Mouse (Mus musculus): ENCODE results near the gene Ube2i.

The Ube2i gene

DNA sequence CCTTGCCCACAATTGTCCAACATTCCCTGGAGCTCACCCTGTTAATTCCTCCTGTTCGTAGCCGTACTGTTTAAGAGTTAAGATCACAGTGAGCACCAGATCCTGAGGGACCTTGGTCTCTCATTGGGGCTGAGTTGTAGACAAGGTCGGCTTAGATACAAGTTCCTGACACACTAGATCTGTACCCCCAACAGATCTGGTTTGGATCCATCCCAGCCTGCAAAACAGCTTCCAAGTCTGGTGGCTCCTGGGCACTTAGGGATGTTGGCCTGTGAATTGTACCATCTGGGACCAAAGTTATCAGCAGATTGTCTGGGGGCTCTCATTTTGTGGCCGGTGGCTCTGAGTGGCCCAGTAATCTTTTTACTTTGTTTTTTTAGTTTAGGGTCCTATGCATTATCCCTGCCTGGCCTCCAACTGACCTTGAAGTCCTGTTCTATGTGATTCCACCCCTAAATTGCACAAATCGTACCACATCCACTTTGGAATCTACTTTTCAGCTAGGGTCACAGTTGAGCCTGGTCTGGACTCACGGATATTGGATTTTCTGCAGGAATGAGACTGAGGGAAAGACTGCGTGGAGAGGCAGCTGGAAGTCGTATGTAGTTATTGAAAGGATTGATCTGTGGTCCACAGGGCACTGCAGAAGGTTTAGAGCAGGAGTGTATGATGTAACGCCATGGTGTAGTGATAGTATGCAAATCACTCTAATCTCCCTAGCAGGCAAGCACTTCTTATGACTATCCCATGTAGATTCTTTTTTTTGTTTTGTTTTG is at the start of gene Ube2i:
Gene Ube2i, minus strand, starts transcription at position 52 of the 776 bp plus-strand sequence.
- DNase-seq, result no peak

DNA sequence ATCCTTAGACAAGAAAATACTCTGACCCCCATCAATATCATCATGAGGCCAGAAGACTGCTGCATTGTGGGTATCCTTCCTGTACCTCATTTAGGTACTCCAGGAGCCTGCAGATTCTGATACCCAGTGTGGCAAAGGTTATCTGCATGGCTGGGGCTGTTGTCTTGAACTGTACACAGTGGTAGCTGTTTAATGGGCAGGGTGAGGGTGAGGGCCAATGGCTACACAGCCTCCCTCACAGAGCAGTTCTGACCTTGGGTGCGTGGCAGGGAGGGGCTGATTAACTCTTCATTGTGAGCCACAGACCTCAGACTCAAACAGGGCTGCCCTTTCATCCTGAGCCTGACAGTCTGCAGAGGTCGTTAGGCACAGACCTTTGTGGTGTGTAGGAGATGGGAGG is 48.5 kb upstream of the Ube2i start:
- DNase-seq, result no peak

DNA sequence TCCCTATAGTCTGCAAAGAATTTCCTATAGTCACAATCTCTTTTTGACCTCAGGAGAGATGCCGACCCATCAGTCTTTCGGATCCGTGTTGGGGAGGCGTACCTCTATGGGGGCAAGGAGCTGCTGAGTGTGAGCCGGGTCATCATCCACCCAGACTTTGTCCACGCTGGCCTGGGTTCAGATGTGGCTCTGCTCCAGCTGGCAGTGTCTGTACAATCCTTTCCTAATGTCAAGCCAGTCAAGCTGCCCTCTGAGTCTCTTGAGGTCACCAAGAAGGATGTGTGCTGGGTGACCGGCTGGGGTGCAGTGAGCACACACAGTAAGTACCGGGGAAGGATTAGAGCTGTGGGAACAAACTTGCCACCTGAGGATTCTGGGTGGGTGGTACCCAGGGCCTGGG is 46.4 kb upstream of the Ube2i start:
- DNase-seq, result no peak

DNA sequence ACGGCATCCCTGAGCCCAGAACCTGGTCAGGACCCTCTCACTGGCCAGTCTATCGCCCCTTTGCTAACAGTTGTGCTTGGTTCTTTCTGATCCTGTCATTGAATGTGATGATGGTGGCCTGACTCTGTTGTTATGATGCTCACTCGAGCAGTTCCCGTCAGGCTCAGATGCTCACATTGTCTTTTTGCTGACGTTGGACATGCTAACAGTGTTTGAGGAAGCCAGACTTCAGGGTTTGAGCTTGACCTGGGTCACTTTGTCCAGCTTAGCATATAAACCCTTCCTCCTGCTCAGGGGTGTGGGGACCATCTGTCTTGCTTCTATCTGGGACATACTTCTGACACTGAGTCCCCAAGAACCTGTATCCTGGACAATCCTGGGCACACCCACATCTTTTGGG is 43.9 kb upstream of the Ube2i start, which contains the start of gene Prss29:
Gene Prss29, plus strand, starts transcription at position 301 of the 400 bp plus-strand sequence.
- no peak for DNase-seq

- DNase-seq, result no peak
Measured at GRCm38 (mm10) chr17:25308346-25308745, 33.9 kb upstream of the Ube2i start, which contains the start of gene Prss28. Prss28 (plus strand) TSS chr17:25308646.

DNA sequence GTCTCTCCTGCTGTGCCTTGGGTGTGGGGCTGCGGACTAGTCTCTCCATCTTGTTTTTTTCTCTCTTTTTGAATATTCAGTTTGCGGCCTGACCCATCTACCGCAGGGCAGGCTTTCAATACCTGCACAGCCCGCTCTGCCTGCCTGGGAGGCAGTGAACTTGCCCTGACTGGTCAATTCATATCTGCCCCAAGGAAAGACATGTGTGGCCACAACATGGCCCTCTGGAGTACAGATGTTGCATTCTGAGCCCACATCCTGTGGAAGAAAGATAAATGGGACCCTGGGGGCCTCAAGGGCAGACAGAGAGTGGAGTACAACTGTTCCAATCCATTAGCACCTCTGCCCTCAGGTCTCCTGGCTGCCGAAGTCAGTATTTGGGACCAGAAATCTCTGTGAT is 23.7 kb upstream of the Ube2i start, which contains the start of gene Prss34:
Gene Prss34, plus strand, starts transcription at position 301 of the 400 bp plus-strand sequence.
- no peak for DNase-seq

- DNase-seq, result no peak
Measured at GRCm38 (mm10) chr17:25294111-25294510, 19.7 kb upstream of the Ube2i start.

DNA sequence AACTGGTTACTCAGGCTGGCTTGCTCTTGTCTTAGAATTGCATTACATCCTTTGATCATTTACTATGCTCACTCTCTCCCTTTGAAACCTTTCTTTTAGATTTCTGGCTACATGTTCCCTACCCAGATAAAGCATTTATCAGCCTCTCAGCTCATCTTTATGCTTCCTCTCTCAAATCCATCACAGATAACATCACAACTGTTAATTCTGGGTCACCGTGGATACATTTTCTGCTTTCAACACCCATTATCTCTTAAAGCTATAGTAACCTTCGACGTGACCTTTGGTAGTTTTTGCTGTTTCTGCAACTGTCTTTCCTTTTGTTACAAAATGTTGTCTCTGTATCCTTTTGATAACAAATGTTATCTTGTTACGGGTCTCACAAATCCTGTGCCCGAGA is 19.1 kb upstream of the Ube2i start:
- DNase-seq, result no peak

DNA sequence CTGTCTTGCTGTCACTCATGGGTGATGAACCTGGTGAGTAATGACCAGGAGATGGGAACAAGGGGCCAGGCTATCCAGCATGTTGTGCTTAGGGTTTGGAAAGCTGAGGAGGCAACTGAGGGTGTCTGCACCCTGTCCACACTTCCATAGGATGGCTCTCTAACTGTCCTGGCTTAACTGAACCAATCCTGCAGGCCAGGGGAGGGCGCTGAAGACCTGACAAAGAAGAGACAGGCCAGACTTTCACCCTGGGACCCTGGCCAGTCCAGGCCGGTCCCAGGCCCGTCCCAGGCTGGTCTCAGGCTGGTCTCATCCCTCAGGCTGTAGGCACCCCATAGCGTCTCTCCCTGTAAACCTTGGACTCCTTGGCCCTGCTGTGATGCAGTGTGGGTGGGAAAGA is 16.0 kb upstream of the Ube2i start:
- no peak for DNase-seq

DNA sequence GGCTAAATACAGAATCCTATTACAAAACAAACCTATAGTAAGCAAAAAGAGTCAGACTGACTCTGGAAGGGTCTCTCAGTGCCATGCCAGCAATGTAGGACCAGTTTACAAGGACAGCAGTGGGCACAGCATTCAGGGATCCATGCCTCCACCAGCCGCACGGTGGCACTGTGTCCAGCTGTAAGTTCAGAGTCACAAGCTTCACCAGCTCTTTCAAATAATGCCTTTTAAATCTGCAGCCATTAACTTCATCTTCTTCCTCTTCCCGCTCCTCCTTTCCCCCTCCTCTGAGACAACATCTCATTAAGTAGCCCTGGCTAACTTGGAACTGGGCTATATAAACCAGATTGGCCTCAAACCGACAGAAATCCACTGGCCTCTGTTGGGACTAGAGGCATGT is 14.4 kb upstream of the Ube2i start:
- DNase-seq, result no peak

DNA sequence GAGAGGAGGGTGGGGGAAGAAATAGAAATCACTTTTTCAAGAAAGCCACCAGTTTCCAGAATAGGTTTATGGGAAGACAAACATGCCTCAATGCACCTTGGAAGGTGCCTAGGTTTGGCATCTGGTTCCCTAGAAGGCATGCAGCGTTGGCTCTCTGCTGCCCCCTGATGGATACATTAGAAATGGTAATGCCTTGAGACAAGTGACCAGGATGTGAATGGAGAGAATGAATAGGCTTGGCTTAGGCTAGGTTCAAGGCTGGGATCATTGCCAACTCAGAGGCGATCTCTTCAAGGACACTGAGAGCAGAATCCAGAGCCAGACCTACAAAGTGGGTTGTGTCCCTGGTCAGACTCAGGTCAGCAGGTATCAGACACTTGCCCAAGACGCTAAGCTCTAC is 10.6 kb upstream of the Ube2i start:
- DNase-seq, result peak; percentile 89

- no peak for DNase-seq
Measured at GRCm38 (mm10) chr17:25282133-25282532, 7.7 kb upstream of the Ube2i start.

DNA sequence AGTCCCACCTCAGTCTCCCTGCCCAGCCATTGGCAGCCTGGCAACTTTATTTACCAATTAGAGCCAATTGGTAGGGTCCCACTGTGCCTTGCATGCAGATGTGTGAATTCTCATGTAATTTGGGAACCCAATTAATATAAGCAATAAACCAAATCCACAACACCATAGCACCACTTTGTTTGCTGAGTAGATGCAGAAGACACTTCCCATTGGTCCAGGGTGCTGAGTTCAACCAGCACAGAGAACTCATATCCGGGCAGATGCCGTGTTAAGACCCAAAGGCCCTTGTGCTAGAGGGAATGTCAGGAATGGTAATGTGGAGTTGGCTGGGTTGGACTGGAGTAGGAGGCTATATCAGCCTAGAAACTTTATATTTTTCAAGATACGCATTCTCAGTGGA is 1.4 kb upstream of the Ube2i start:
- DNase-seq, result no peak

- peak; percentile 97 for DNase-seq
Measured at GRCm38 (mm10) chr17:25273706-25274501, 518 bp downstream of the Ube2i start.

DNA sequence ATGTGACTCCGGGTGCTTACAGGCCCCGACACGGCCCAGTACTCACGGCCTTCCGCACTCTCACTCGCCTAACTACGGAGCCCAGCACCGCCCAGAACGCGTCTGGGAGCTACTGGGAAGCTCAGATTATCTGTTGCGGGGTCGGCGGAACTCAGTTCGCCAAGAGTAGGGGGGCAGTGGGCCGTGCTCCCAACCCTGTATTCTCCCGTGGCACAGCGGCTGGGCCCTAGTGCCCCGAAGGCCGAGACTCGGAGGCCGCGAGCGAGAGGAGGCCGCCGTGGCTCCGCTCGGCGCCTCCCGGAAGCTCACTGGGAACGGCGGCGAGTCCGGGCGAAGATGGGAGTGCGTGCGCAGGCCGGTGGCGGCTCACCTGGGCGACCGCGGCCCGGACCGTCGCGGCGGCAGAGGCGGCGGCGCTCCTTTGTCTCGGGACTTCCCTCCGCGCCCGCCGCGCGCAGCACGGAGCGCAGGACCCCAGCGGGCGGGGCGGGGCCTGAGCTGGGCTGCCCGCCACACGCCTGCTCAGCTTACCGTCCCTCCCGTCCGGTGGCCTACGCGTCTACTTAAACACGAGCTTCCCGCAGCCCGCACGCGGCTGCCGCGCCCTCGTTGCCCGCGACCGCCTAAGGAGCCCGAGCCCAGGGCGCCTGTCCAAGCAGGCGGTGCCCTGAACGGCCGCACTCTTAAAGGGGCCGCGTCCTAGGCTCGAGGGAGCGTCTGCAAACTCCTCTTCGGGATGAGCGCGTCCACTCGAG is 1.3 kb downstream of the Ube2i start:
- peak; percentile 94 for DNase-seq

DNA sequence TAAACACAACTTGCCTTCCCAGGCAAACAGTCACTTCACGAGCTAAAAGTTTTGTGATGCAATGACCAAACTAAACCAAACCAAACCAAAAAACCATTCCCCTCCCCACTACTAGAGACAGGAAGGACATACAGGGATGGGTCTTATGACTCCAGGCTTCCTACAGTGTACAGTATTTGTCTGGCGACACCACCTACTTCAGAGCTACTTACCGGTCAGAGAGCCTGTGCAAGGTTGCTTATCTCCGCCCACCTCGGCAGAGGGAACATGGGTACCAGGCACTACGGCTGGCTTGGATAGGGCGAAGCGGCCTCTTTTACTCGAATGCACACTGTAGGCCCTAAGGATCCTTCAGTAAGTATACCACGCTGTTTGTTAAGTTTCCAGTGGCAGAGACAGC is 2.1 kb downstream of the Ube2i start:
- no peak for DNase-seq

DNA sequence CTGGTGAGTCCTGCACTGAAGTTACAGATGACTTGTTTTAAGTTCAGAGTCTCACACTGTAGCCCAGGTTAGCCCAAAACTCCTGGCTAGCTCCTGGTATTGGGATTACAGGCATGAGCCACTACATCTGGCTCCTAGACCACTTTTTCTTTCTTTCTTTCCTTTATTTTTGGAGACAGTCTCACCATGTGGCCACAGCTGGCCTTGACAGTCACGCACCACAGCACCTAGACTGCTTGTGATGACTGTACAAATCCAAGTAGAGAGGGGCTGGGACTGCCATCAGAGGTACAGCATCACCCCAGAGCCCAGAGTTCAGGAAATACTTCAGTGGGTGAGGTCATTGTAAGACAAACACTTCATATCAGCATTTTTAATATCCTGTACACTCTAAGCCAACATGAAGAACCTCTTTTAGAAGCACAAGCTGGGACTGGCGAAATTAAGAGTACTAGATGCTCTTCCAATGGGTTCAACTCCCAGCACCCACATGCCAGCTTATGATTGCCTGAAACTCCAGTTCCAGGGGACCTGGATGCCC is 3.6 kb downstream of the Ube2i start:
- DNase-seq, result no peak

GRCm38 (mm10) chr17:25264453-25264852 is 10.0 kb downstream of the Ube2i start:
- peak; percentile 45 for DNase-seq

- DNase-seq, result no peak
Measured at GRCm38 (mm10) chr17:25257804-25258261, 16.6 kb downstream of the Ube2i start.

GRCm38 (mm10) chr17:25256140-25256754 is 18.2 kb downstream of the Ube2i start, which contains the start of gene Baiap3:
Baiap3 (minus strand) TSS chr17:25256364.
- DNase-seq, result no peak

DNA sequence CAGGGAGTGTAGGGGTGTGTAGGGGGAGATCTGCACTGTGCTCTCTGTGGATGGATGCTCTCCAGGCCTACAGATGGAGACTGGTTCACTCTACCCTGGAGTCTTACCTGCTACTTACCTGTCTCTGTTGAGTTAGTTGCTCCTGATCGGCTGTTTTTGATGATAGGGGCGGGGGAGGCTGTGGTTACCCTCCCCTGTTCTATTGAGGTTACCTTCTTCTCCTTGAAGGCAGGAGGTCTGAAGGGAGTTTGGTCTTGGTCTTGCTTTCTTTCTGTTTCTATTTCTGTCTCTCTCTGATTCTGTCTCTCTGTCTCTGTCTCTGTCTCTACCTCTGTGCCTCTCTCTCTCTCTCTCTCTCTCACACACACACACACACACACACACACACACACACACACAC is 19.3 kb downstream of the Ube2i start:
- DNase-seq, result no peak

- DNase-seq, result no peak
Measured at GRCm38 (mm10) chr17:25253760-25254159, 20.7 kb downstream of the Ube2i start.

Data from cerebellum, adult 9-10 months (tissue).